In the genomic region with DNA sequence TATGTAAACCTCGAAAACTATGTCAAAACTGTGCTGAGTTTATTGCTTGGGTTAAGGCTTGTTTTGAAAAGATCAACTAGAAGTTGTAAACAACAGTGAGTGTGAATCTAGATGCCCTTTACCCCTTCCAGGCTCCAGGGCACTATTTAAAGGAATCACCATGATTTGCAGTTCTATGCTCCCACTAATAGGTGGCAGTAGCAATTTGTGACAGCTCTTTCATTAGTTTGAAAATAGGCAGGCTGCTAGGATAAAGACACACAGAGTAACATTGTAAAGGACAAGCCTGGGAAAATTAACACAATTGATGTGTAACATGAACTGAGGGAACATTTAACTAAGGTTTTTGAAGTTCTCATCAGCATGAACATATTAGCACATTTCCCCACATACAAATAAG, we compare ENCODE assay signal across 9 mouse cellular contexts.
DNase-seq lines count a peak whose midpoint lies in the region; ATAC-seq lines count a peak whose summit lies in the region.
"Had no signal": no experiment of that assay in that cellular context is flagged by ENCODE, and none has a peak within 500 bp of the region (broad histone marks: within the 10 kb centered on the region; RNA-seq: fewer than 3 reads in every experiment).

No protein-coding gene starts in this region.

- H3K36me3 ChIP-seq in hindbrain, embryonic 11.5 days (ENCODE audit: control insufficient read depth, insufficient read depth, low read length) = no peaks in the 10 kb centered on the region
- no peaks in the 10 kb centered on the region for H3K36me3 ChIP-seq in hindbrain, embryonic 13.5 days
- no peaks in the 10 kb centered on the region for H3K36me3 ChIP-seq in midbrain, embryonic 11.5 days (ENCODE audit: control insufficient read depth, insufficient read depth, low read length)
- no peaks in the 10 kb centered on the region for H3K36me3 ChIP-seq in midbrain, embryonic 15.5 days (replicated peaks)

- DNase-seq in hindbrain, embryonic 11.5 days (ENCODE audit: low spot score) = peak; percentile 36
- peak; percentile 87 for DNase-seq in midbrain, embryonic 11.5 days (ENCODE audit: low spot score, missing footprints)
- DNase-seq in embryo, embryonic 10 days (ENCODE audit: low spot score) = peak; percentile 69
- DNase-seq in retina, postnatal 1 day = peak; percentile 66
- no peak for DNase-seq in frontal cortex, postnatal 25 days (ENCODE audit: low spot score in 2 of 2)
- DNase-seq in thymus, postnatal 36 days = no peak
- DNase-seq: right cerebral cortex, postnatal 14 days had no signal

- H3K27me3 ChIP-seq in hindbrain, embryonic 11.5 days (ENCODE audit: control insufficient read depth, insufficient read depth, low read length) = no peaks in the 10 kb centered on the region
- peaks cover 3% of the 10 kb centered on the region; the same call in 1 of the 2 replicates for H3K27me3 ChIP-seq in hindbrain, embryonic 13.5 days
- H3K27me3 ChIP-seq in midbrain, embryonic 11.5 days (ENCODE audit: control insufficient read depth, insufficient read depth, low read length) = peaks cover 33% of the 10 kb centered on the region
- H3K27me3 ChIP-seq in midbrain, embryonic 15.5 days (replicated peaks) = peaks cover 26% of the 10 kb centered on the region

- H3K27ac ChIP-seq in hindbrain, embryonic 11.5 days (ENCODE audit: low read depth, low read length) = no peak overlapping the region
- no peak overlapping the region for H3K27ac ChIP-seq in hindbrain, embryonic 13.5 days
- no peak overlapping the region for H3K27ac ChIP-seq in midbrain, embryonic 11.5 days (ENCODE audit: low read depth, low read length)
- H3K27ac ChIP-seq in midbrain, embryonic 15.5 days = no peak overlapping the region

- WGBS in hindbrain, embryonic 11.5 days = 27% methylated on average over 1 of the region's 1 CpGs
- WGBS in hindbrain, embryonic 13.5 days = 15% methylated on average over 1 of the region's 1 CpGs
- 23% methylated on average over 1 of the region's 1 CpGs for WGBS in midbrain, embryonic 11.5 days
- 15% methylated on average over 1 of the region's 1 CpGs for WGBS in midbrain, embryonic 15.5 days

- no peaks in the 10 kb centered on the region for H3K4me1 ChIP-seq in hindbrain, embryonic 11.5 days (replicated peaks; ENCODE audit: control insufficient read depth, insufficient read depth, low read length)
- no peaks in the 10 kb centered on the region for H3K4me1 ChIP-seq in hindbrain, embryonic 13.5 days (replicated peaks)
- no peaks in the 10 kb centered on the region for H3K4me1 ChIP-seq in midbrain, embryonic 11.5 days (ENCODE audit: control insufficient read depth, insufficient read depth, low read length)
- no peaks in the 10 kb centered on the region for H3K4me1 ChIP-seq in midbrain, embryonic 15.5 days

- H3K4me3 ChIP-seq in hindbrain, embryonic 11.5 days (ENCODE audit: low read depth, low read length) = no peak overlapping the region
- no peak overlapping the region for H3K4me3 ChIP-seq in hindbrain, embryonic 13.5 days
- H3K4me3 ChIP-seq in midbrain, embryonic 11.5 days (ENCODE audit: low read depth, low read length) = no peak overlapping the region
- H3K4me3 ChIP-seq in midbrain, embryonic 15.5 days = no peak overlapping the region

- no peaks in the 10 kb centered on the region for H3K9me3 ChIP-seq in hindbrain, embryonic 11.5 days (ENCODE audit: control insufficient read depth, low read length)
- no peaks in the 10 kb centered on the region for H3K9me3 ChIP-seq in hindbrain, embryonic 13.5 days
- H3K9me3 ChIP-seq in midbrain, embryonic 11.5 days (ENCODE audit: control insufficient read depth, low read length) = no peaks in the 10 kb centered on the region
- no peaks in the 10 kb centered on the region for H3K9me3 ChIP-seq in midbrain, embryonic 15.5 days

- H3K9ac ChIP-seq in hindbrain, embryonic 11.5 days (ENCODE audit: low read depth, low read length) = no peak overlapping the region
- H3K9ac ChIP-seq in hindbrain, embryonic 13.5 days = no peak overlapping the region
- H3K9ac ChIP-seq in midbrain, embryonic 11.5 days (ENCODE audit: low read length) = no peak overlapping the region
- no peak overlapping the region for H3K9ac ChIP-seq in midbrain, embryonic 15.5 days

- H3K4me2 ChIP-seq in hindbrain, embryonic 11.5 days (replicated peaks; ENCODE audit: low read depth, low read length) = no peak overlapping the region
- H3K4me2 ChIP-seq in hindbrain, embryonic 13.5 days = no peak overlapping the region
- no peak overlapping the region for H3K4me2 ChIP-seq in midbrain, embryonic 11.5 days
- H3K4me2 ChIP-seq in midbrain, embryonic 15.5 days = no peak overlapping the region

- ATAC-seq in hindbrain, embryonic 11.5 days (ENCODE audit: low FRiP score) = 0 out of 2 replicates have a peak, but pooled peaks have one; percentile 12
- ATAC-seq in hindbrain, embryonic 13.5 days (ENCODE audit: low FRiP score) = no peak
- peak; percentile 62; the same call in 1 of the 2 replicates for ATAC-seq in midbrain, embryonic 11.5 days (ENCODE audit: low FRiP score)
- no peak for ATAC-seq in midbrain, embryonic 15.5 days (replicated peaks)

Comparison
In these comparisons a context has a peak if more than half of its experiments do, and no peak if none do; other contexts are left out.
1. ATAC-seq: peak in hindbrain, embryonic 11.5 days (single experiment) and midbrain, embryonic 11.5 days (single experiment); none in hindbrain, embryonic 13.5 days (single experiment) and midbrain, embryonic 15.5 days (single experiment).
2. DNase-seq: peak in hindbrain, embryonic 11.5 days (single experiment), midbrain, embryonic 11.5 days (single experiment), embryo, embryonic 10 days (single experiment) and retina, postnatal 1 day (single experiment); none in frontal cortex, postnatal 25 days (0 of 2) and thymus, postnatal 36 days (0 of 2).